Mouse (Mus musculus) hindbrain, embryonic 10.5 days (tissue): Measurements from ENCODE around the gene Zfp518b. TPM values are rescaled to one million over a fixed set of nuclear protein-coding genes. Genes with fewer than 3 reads are reported as not detected.

Experiments
- DNase-seq: peaks from one replicate; pipeline ENCODE4 v3.0.0-alpha.2; 2017; ENCODE audit warnings: low spot score
- H3K27ac ChIP-seq: fragments of 300-500 bp; sonication (generic); 2 replicates; pipeline ENCODE4 v1.5.1; 2016; ENCODE audit warnings: mild to moderate bottlenecking, moderate library complexity
- H3K27me3 ChIP-seq: fragments of 300-500 bp; sonication (generic); 2 replicates; pipeline ENCODE4 v1.6.1; 2016; ENCODE audit warnings: mild to moderate bottlenecking; ENCODE audit not compliant: poor library complexity, insufficient read depth, severe bottlenecking
- H3K36me3 ChIP-seq: fragments of 300-500 bp; sonication (generic); 2 replicates; pipeline ENCODE4 v1.6.1; 2016; ENCODE audit warnings: mild to moderate bottlenecking, moderate library complexity
- H3K4me1 ChIP-seq: fragments of 300-500 bp; sonication (generic); replicated peaks from 2 replicates; pipeline ENCODE4 v1.6.1; 2016; ENCODE audit warnings: mild to moderate bottlenecking
- H3K4me3 ChIP-seq: fragments of 300-500 bp; sonication (generic); 2 replicates; pipeline ENCODE4 v1.5.1; 2016; ENCODE audit warnings: mild to moderate bottlenecking, moderate library complexity
- H3K9me3 ChIP-seq: fragments of 300-500 bp; sonication (generic); 2 replicates; pipeline ENCODE4 v1.6.1; 2016; ENCODE audit warnings: mild to moderate bottlenecking, moderate library complexity
- WGBS: fragments of 180-500 bp; shearing (Covaris S2); methylation state at CpG from one replicate; pipeline ENCODE4 v1.1.7; 2016; 5-methylcytosine and 5-hydroxymethylcytosine counted together
- polyA plus RNA-seq: library from polyadenylated mRNA; unstranded; fragments of >200 nt; fragmentation: Nextera tagmentation; extraction: Ambion mirVana; gene quantifications from 2 replicates; pipeline ENCODE4 v1.2.1, GENCODE M21; 2016

The Zfp518b gene
- polyA plus RNA-seq, 1 experiment from 2014 or later: 32.4 TPM

DNA sequence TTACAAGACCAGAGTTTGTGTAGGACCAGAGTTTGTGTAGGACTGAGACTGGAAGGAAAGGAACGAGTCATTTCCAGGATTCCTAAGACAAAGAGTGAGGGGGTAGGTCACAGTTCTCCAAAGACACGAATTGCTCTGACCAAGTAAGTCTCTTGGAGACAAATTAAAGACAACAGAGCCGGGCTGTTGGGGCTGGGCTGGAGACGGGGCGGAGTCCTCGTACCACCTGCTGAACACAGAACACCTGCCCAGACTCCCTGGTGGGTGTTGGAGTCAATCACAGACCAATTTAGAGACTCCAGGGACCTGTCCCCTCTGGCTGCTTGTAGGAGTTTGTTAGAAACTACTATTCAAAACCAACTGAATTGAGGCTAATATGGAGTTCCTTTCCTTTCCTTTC lies 28.4 kb downstream of the Zfp518b start:
- DNase-seq: no peak
- 70% methylated on average over 6 of the region's 6 CpGs for WGBS
- no peaks in the 10 kb centered on the region for H3K4me1 ChIP-seq
- H3K27ac ChIP-seq: no peak overlapping the region
- H3K4me3 ChIP-seq: no peak overlapping the region
- no peaks in the 10 kb centered on the region for H3K36me3 ChIP-seq
- H3K27me3 ChIP-seq: no peaks in the 10 kb centered on the region
- no peaks in the 10 kb centered on the region for H3K9me3 ChIP-seq

DNA sequence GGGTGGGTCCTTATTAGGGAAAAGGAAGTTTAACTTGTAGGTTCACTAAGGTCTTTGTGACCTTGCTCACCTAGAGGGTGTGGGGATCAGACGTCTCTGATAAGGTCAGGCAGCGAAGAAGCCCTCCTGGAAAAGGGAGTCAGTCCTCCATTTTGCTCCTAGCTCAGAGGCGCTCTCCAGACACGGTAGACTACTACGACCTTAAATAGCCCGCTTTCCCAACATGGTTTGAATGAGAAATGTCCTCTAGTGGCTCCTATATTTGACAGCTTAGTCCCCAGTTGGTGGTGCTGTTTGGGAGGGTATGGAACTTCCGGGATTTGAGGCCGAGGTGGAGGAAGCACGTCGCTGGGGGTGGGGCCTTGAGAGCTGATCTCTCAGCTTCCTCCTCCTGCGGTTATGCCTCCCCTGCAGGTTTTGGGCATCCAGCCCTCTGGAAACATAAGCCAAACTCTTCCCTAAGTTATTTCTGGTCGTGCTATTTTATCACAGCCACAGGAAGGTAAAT lies 29.2 kb downstream of the Zfp518b start:
- no peaks in the 10 kb centered on the region for H3K9me3 ChIP-seq
- H3K4me3 ChIP-seq: no peak overlapping the region
- H3K36me3 ChIP-seq: no peaks in the 10 kb centered on the region
- 75% methylated on average over 12 of the region's 12 CpGs for WGBS
- no peaks in the 10 kb centered on the region for H3K4me1 ChIP-seq
- no peak for DNase-seq
- no peaks in the 10 kb centered on the region for H3K27me3 ChIP-seq
- no peak overlapping the region for H3K27ac ChIP-seq

GRCm38 (mm10) chr5:38654571-38654970 lies 30.1 kb downstream of the Zfp518b start:
- 37% methylated on average over 1 of the region's 1 CpGs for WGBS
- H3K4me1 ChIP-seq: no peaks in the 10 kb centered on the region
- no peak overlapping the region for H3K4me3 ChIP-seq
- no peak for DNase-seq
- no peaks in the 10 kb centered on the region for H3K36me3 ChIP-seq
- no peaks in the 10 kb centered on the region for H3K9me3 ChIP-seq
- no peaks in the 10 kb centered on the region for H3K27me3 ChIP-seq
- H3K27ac ChIP-seq: no peak overlapping the region

- H3K36me3 ChIP-seq: no peaks in the 10 kb centered on the region
- no peaks in the 10 kb centered on the region for H3K4me1 ChIP-seq
- DNase-seq: no peak
- H3K9me3 ChIP-seq: no peaks in the 10 kb centered on the region
- H3K27me3 ChIP-seq: no peaks in the 10 kb centered on the region
- WGBS: 70% methylated on average over 2 of the region's 2 CpGs
- H3K27ac ChIP-seq: no peak overlapping the region
- no peak overlapping the region for H3K4me3 ChIP-seq
These were observed 31.5 kb downstream of the Zfp518b start for GRCm38 (mm10) chr5:38653101-38653500.

- H3K4me1 ChIP-seq: no peaks in the 10 kb centered on the region
- no peak overlapping the region for H3K27ac ChIP-seq
- 82% methylated on average over 5 of the region's 5 CpGs for WGBS
- no peak for DNase-seq
- no peaks in the 10 kb centered on the region for H3K36me3 ChIP-seq
- H3K9me3 ChIP-seq: peaks cover 8% of the 10 kb centered on the region; the same call in 1 of the 2 replicates
- no peaks in the 10 kb centered on the region for H3K27me3 ChIP-seq
- H3K4me3 ChIP-seq: no peak overlapping the region
These were observed 33.2 kb downstream of the Zfp518b start for GRCm38 (mm10) chr5:38651455-38651854.

GRCm38 (mm10) chr5:38641526-38641925 lies 43.1 kb downstream of the Zfp518b start:
- no peaks in the 10 kb centered on the region for H3K36me3 ChIP-seq
- H3K4me3 ChIP-seq: no peak overlapping the region
- H3K27me3 ChIP-seq: no peaks in the 10 kb centered on the region
- no peaks in the 10 kb centered on the region for H3K4me1 ChIP-seq
- no peak for DNase-seq
- peaks cover 10% of the 10 kb centered on the region; the same call in 1 of the 2 replicates for H3K9me3 ChIP-seq
- no peak overlapping the region for H3K27ac ChIP-seq

DNA sequence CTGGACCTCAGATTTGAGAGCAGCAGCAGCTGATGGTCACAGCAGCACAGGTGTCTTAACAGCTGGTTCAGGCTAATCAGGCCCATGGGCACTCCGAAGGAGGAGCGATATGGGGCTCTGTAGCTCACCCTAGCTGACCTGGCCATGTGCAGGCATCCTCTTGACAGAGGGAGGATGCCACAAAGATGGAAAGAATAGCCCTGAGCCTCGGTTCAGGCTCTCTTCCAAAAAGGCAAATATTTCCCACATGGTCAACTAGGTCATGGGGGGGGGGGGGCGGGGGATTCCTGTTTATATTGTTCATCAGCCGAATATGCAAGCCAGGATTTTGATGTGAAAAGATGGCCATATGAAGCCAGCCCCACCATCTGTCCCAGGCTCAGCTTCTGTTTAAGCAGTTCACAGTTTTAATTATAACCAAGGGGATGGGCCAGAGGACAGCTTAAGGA lies 48.3 kb downstream of the Zfp518b start:
- no peak for DNase-seq

DNA sequence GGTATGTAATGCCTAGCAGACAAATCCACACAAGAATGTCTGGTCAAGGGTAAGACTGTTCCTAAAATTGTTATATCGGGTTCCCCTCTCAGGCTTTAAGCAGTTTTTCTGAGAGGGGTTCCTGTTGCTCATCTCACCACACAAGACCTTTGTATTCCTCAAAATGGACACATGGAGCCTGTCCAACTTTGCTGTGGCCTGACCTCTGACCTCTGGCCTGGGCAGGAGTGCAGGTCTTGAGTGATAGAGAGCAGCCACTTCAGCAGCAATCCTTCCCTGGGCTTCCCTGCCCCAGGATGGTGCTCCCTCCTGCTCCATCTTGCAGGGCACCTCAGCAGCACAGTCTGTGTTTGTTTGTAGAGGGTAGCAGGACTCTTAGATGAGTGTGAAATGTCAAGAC lies 48.9 kb downstream of the Zfp518b start:
- DNase-seq: no peak
- no peaks in the 10 kb centered on the region; the same call in 1 of the 2 replicates for H3K4me1 ChIP-seq
- no peaks in the 10 kb centered on the region for H3K9me3 ChIP-seq
- H3K27ac ChIP-seq: no peak overlapping the region
- 87% methylated on average over 1 of the region's 1 CpGs for WGBS
- no peak overlapping the region for H3K4me3 ChIP-seq
- H3K36me3 ChIP-seq: no peaks in the 10 kb centered on the region
- no peaks in the 10 kb centered on the region for H3K27me3 ChIP-seq

More for the DNA sequence above, 48.3 kb downstream of the Zfp518b start:
- no peaks in the 10 kb centered on the region for H3K9me3 ChIP-seq
- H3K4me3 ChIP-seq: no peak overlapping the region
- no peak overlapping the region for H3K27ac ChIP-seq
- no peaks in the 10 kb centered on the region for H3K36me3 ChIP-seq
- H3K4me1 ChIP-seq: no peaks in the 10 kb centered on the region; the same call in 1 of the 2 replicates
- WGBS: 79% methylated on average over 5 of the region's 5 CpGs
- no peaks in the 10 kb centered on the region for H3K27me3 ChIP-seq

DNA sequence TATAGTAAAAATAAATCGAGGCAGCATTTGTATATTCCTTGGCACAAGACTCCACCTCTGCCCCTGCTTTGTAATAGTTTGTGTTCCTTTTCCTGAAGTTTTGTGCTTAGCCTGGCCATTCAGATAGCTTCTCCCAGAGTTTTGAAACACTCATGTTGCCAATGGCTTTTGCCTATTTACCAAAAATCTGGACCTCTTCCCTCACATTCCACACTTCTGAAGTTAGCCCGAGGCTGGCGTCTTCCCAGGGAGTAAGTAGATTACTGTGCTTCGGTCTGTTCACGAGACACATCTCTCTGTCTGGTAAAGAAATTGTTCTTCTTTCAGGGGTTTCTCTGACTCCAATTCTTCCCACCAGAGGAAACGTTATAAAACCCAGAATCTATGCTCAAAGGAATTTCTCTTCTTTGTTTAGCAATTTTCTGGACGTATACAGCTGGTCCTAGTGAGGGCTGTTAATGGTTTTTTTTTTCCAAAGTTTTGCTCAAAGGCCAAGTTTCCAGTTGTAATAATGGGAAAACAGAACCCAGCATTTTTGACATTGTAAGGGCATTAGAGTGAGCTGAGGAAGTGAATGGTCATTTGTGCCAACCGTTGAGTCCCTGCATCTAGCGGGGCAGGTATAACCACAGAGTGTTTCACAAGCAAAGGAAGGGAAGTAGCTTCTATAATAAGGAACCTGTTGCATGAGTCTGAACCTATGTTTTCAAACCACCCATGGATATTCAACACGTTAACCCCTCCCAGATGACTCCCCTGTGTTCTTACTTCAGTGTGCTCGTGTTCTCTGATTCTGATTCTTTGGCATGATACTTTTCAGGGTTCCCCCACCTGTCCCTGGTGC lies 50.1 kb downstream of the Zfp518b start:
- Histone ChIP-seq H3K4me3 (no peak overlapping the region), H3K27ac (no peak overlapping the region), H3K36me3 (no peaks in the 10 kb centered on the region), H3K9me3 (no peaks in the 10 kb centered on the region), H3K4me1 (no peaks in the 10 kb centered on the region; the same call in 1 of the 2 replicates), H3K27me3 (no peaks in the 10 kb centered on the region)
- 78% methylated on average over 11 of the region's 11 CpGs for WGBS
- no peak for DNase-seq

GRCm38 (mm10) chr5:38632463-38633449 lies 51.9 kb downstream of the Zfp518b start:
- peak; percentile 71 for DNase-seq
- H3K9me3 ChIP-seq: no peaks in the 10 kb centered on the region
- no peak overlapping the region for H3K4me3 ChIP-seq
- WGBS: 70% methylated on average over 13 of the region's 13 CpGs
- no peaks in the 10 kb centered on the region for H3K27me3 ChIP-seq
- no peaks in the 10 kb centered on the region for H3K36me3 ChIP-seq
- H3K27ac ChIP-seq: no peak overlapping the region
- peaks cover 6% of the 10 kb centered on the region; the same call in 1 of the 2 replicates for H3K4me1 ChIP-seq

DNA sequence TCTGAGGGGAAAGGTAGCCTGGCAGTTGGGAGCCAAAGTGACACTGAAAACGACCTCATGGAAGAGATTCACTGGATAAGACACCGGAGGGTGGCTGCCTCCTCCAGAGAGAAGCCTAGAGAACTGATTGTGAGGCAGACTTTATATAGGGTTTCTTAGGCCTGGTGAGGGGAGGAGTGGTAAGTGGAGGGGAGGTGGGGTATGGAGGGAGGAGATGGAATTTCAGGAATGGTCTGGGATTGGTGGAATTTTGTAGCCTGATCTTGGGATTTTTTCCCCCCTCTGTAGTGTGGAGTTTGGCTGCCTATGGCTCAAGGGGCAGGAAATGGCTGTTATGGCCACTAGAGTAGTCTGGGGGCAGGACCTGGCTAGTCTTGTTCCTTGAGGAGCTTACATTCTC lies 56.6 kb downstream of the Zfp518b start:
- 0 out of 2 replicates have a peak, but pooled peaks cover 6% of the 10 kb centered on the region for H3K4me1 ChIP-seq
- no peak overlapping the region for H3K27ac ChIP-seq
- no peaks in the 10 kb centered on the region for H3K27me3 ChIP-seq
- H3K9me3 ChIP-seq: no peaks in the 10 kb centered on the region
- H3K36me3 ChIP-seq: no peaks in the 10 kb centered on the region
- no peak for DNase-seq
- WGBS: 53% methylated on average over 2 of the region's 2 CpGs
- no peak overlapping the region for H3K4me3 ChIP-seq

DNA sequence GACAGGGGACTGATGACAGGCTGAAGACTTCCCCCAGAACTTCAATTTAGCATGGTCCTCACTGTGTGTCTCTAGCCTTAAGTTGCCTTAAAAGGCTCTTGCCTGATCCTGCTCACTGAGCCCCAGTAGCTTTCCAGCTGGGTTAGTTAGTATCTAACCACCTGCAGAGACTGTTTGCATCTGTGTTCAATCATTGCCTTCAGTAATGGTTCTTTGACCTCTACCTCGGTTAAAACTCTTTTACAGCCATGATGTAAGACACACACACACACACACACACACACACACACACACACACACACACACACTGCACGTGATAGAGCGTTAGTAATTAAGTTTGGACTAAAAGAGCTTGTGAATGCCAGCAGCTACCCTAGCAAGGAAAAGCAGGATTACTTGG lies 57.7 kb downstream of the Zfp518b start:
- Histone ChIP-seq H3K36me3 (no peaks in the 10 kb centered on the region), H3K27me3 (no peaks in the 10 kb centered on the region), H3K9me3 (no peaks in the 10 kb centered on the region), H3K4me3 (no peak overlapping the region), H3K4me1 (0 out of 2 replicates have a peak, but pooled peaks cover 6% of the 10 kb centered on the region), H3K27ac (no peak overlapping the region)
- 55% methylated on average over 3 of the region's 3 CpGs for WGBS
- DNase-seq: no peak
